Mouse (Mus musculus): ENCODE measurements around the gene Nutf2-ps1.
"Not testable (repeated sequence)": the region's sequence is repeated elsewhere in the genome, so short reads cannot be mapped to it uniquely, and the experiment has no call there.

The Nutf2-ps1 gene

DNA sequence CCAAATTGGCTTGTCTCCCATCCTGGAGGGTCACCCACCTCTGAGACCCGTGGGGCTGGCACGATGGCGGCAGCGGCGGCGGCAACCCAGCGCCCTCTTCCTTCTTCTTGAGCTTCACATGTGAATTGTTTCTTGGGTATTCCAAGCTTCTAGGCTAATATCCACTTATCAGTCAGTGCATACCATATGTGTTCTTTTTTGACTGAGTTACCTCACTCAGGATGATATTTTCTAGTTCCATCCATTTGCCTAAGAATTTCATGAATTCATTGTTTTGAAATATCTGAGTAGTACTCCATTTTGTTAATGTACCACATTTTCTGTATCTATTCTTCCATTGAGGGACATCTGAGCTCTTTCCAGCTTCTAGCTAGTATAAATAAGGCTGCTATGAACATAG is at the start of gene Nutf2-ps1:
Gene Nutf2-ps1 (minus strand): TSS at position 101 of the 400 bp plus-strand sequence.
- not testable (repeated sequence) for DNase-seq (ENCODE audit: inconsistent ontology term)

DNA sequence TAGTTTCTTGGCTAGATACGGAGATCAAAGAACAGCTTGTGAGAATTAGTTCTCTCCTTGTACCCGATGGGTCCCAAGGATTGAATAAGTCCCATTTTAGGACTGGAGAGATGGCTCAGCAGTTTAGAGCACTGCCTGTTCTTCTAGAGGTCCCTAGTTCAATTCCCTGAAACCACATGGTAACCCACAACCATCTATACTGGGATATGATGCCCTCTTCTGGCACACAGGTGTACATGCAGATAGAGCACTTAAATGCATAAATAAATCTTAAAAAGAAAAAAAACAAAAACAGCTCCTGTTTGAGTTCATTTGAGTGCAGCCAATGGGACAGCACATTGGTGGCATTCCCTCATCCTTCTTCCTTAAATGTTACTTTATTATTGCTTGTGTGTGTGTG is 49.2 kb upstream of the Nutf2-ps1 start:
- no peak for DNase-seq (ENCODE audit: inconsistent ontology term)

DNA sequence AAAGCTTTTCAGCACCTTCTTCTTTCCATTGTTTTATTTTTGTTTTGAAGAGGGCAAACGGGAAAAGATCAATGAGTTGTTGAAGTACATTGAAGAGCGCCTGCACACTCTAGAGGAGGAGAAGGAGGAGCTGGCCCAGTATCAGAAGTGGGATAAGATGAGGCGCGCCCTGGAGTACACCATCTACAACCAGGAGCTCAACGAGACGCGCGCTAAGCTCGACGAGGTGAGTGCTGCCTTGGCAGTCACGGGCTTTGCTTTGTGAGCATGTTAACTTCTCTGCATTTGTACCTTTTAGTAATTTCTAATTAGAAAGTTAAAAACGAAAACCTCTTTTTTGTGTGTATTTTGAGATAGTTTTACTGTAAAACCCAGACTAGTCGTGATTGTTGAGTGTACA is 32.8 kb upstream of the Nutf2-ps1 start:
- DNase-seq (ENCODE audit: inconsistent ontology term): no peak

DNA sequence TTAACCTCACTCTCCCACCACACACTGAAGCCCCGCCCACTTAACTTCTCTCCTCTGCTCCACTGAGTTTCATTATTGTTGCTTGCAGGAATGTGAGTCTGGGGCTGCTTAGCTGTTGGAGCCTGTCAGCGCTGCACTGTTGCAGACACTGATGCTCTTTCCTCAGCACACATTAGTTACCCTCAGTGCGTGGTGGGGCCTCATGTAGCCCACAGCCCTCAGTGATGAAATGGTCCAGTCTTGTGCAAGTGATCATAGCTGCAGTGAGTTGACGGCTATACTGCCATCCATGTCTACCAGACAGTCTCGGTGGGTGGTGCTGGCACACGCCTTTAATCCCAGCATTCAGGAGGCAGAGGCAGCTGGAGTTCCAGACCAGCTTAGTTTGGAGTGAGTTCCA is 20.1 kb upstream of the Nutf2-ps1 start:
- peak; percentile 68 for DNase-seq (ENCODE audit: inconsistent ontology term)

DNA sequence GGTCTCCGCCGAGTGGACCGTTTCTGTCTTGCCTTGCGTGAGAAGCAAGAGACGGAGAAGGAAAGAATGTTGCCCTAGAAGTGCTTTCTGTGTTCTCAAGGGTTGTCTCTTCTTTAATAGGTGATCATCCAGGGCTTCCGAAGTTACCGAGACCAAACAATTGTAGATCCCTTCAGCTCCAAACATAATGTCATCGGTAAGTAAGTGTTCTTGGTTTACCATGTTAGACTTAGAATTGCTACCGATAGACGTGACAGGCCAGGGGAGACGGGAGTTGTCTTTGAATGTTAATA is 12.4 kb upstream of the Nutf2-ps1 start:
- no peak for DNase-seq (ENCODE audit: inconsistent ontology term)

DNA sequence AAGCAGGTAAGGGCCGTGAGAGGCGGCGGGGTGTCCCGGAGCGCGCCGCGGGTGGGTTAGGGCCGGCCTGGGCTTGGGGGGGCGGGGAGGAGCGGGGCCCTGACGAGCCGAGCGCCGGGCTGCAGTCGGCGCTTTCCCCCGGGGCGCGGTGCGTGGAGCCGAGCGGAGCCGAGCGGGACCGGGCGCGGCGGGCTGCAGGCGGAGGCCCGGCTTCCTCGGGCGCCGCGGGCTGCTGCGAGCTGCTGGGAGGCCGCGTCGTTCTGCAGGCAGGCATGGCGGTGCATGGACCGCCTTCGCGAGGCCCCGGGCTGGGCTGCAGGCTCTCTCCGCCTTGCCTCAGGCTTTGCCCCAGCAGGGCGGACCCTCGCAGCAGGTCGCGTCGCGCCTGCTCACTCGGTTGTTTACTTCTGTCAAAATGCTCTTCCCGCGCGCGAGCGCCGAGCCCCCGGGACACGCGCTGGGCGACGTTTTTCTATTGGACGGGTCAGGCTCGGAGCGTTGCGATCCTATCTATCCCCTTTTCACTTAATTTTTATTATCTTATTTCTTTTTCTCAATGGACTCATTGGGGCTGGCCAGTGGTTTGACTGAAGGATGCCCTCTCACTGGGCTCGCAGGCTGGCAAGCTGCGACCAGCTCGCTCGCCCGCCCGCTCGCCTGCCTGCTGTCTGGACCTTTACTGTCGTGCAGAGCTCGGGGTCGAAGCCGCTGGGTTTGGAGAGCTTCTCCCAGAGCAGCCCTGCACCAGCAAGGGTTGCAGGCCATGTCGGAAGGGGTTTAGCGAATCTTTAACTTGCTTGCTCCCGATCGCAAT is 11.9 kb upstream of the Nutf2-ps1 start:
- DNase-seq (ENCODE audit: inconsistent ontology term): peak; percentile 58

GRCm38 (mm10) chr19:53599757-53600539 is 11.1 kb upstream of the Nutf2-ps1 start, which contains the start of gene Smc3:
Gene Smc3 (plus strand): TSS chr19:53600398.
- peak; percentile 98 for DNase-seq (ENCODE audit: inconsistent ontology term)

GRCm38 (mm10) chr19:53596723-53597474 is 8.0 kb upstream of the Nutf2-ps1 start:
- DNase-seq (ENCODE audit: inconsistent ontology term): no peak

DNA sequence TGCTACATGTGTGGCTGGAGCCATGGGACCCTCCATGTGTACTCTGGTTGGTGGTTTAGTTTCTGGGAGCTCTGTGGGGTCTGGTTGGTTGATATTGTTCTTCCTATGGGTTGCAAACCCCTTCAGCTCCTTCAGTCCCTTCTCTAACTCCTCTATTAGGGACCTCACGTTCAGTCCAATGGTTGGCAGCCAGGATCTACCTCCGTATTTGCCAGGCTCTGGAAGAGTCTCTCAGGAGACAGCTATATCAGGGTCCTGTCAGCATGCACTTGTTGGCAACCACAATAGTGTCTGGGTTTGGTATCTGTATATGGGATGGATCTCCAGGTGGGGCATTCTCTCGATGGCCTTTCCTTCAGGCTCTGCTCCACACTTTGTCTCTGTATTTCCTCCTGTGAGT is 1.2 kb downstream of the Nutf2-ps1 start:
- not testable (repeated sequence) for DNase-seq (ENCODE audit: inconsistent ontology term)

- not testable (repeated sequence) for DNase-seq (ENCODE audit: inconsistent ontology term)
Measured at GRCm38 (mm10) chr19:53580271-53580670, 8.6 kb downstream of the Nutf2-ps1 start.

- peak; percentile 67 for DNase-seq (ENCODE audit: inconsistent ontology term)
Measured at GRCm38 (mm10) chr19:53578597-53579252, 10.1 kb downstream of the Nutf2-ps1 start.

DNA sequence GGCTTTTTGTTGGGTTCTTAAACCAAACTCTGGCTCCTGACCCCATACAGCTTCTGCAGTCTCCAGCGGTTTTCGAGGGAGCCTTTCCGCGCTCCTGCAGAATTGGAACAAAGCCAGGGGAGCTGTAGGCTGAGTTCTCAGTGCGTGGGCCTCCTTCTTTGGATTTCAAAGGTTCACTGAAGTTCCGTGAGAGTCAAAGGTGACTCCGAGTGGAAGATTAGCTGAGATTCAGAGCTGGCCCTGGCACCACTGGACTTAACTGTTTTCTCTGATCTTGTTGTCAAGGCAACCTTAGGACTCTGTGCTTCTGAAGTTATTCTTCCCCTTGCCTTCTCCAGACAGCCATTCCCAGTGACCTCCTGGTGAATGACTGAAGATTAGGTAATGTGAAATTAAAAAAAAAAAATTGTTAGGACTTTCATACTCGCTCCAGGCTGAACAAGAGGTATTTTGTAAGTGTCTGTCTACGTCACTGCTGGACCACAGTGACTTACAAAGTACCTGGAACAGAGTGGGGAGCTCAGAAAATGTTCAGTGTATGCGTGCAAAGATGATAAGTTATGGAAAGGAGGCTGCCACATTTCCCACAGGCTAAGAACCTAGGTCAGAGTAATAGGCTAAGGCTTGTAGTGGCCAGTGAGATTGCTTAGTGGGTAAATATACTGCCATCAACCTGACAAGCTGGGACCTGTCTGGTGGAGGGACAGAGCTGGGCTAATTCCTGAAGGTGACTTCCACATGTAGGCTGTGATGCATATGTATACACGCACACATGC is 11.7 kb downstream of the Nutf2-ps1 start:
- no peak for DNase-seq (ENCODE audit: inconsistent ontology term)

- no peak for DNase-seq (ENCODE audit: inconsistent ontology term)
Measured at GRCm38 (mm10) chr19:53576061-53576460, 12.8 kb downstream of the Nutf2-ps1 start.

DNA sequence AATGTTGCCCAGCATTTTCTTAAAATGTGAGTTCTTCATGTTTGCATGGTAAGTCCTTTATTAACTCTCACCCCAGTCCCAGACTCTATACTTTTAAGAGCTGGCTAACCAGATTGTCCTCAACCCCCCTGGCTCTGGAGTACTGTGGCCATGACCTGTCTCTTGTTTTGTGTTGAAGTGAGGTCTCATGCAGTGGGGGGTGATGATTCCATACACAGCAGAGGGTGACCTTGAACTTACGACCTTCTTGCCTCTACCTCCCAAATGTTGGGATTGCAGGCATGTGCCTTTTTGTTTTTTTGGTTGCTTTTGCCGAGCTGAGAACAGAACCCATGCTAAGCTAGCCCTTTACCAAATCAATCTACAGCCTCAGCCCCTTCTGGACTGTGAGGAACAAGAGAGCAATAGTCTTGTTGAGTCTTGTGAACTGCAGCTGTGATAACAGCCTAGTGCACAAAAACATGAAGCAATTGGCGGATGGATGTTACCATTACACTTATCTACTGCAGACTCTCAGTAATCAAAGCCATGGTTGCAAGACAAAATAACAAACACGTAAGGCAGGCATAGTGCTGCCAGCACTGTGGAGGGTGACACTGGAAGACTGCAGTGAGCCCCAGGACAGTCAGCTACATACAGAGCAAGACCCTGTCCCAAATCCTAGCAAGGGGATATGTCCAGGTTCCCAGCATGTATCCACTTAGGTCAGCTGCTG is 13.4 kb downstream of the Nutf2-ps1 start:
- DNase-seq (ENCODE audit: inconsistent ontology term): no peak

- no peak for DNase-seq (ENCODE audit: inconsistent ontology term)
Measured at GRCm38 (mm10) chr19:53574546-53574945, 14.3 kb downstream of the Nutf2-ps1 start.

DNA sequence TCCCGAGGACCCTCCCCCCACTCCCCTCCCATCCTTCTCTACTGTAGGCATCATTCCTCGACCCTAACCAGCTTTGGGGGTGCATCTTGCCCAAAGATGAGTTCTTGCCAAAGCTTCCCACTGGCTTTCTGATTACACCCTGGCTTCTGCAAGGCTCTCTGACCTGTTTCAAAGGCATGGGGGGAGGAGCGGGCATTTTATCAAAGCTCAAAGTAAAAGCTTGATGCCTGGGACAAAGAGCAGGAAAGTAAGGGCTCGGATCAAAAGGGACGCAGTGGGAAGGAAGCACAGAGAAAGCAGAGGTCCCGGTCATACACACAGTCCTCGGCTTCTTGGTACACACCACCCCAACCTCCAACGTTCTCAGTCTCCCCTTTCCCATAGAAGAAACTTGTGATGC is 14.7 kb downstream of the Nutf2-ps1 start:
- no peak for DNase-seq (ENCODE audit: inconsistent ontology term)

- DNase-seq (ENCODE audit: inconsistent ontology term): no peak
Measured at GRCm38 (mm10) chr19:53573151-53573550, 15.7 kb downstream of the Nutf2-ps1 start.

DNA sequence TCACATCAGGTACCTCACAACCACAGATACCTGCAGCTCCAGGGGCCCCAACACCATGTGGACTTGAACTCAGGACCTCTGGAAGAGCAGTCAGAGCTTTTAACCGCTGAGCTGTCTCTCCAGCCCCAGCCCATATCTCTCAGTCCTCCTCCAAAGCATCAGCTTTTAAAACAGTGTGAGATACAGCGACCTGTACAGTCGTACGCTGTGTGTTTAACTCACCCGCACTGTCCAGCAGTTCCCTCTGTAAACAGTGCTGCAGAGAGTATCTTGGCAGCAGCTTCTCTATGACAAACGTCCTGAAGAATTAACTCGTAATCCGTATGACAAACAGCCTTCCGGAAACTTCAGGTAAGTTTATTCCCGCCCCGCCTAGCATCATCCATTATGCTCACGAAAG is 16.3 kb downstream of the Nutf2-ps1 start:
- DNase-seq (ENCODE audit: inconsistent ontology term): no peak

DNA sequence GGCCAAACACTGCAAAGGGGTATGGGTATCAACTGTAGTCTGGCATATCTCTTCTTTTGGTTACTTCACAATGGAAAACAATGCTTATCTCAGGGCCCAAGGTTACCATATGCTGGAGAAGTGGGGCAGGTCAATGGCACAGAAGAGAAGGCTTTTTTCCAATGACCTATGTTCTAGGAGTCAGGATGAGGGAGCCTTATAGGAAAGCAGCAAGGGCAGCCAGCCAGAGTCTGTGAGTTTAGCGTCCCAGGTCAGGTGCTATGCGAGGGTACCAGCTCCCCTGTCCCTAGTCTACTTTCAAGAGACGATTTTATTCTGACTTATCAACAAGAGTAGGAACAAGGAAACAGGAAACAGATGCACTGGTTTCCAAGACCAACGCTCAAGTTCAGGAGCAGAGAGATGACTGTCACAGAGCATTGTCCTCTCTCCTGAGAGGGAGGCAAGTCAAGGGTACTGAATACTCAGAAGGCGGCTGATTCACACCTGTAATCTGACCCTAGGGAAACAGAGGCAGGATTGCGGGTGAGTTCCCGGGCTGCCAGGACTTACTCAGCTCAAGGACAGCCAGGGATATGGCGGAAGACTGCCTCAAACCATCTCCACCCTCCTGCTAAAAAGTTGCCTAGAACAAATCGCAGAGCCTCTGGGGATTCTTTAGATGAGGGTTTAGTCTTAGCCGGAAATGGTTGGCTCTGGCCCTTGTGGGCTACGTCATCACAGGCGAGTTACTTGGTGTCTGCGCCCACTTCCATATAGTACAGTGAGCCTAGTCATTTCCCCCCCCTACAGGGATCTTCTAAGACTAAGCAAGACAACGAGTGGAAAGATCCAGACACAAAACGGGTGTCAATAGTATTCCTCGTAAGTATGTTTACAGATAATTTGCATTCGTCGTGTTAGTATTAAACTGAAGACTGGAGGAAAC is 17.1 kb downstream of the Nutf2-ps1 start:
- no peak for DNase-seq (ENCODE audit: inconsistent ontology term)

All from Muller cell, postnatal 12 days (primary cell).